Mouse (Mus musculus) CH12F3 (cell line): Measurements from ENCODE around the gene Sdccag8.

Source experiments
- in situ Hi-C: fragments of 300-500 bp; cut with MboI; formaldehyde crosslinking; loops from 2 replicates; pipeline ENCODE4 v1.14.3; 2020; ENCODE audit warnings: low sequenced_read_pairs

Gene Sdccag8

DNA sequence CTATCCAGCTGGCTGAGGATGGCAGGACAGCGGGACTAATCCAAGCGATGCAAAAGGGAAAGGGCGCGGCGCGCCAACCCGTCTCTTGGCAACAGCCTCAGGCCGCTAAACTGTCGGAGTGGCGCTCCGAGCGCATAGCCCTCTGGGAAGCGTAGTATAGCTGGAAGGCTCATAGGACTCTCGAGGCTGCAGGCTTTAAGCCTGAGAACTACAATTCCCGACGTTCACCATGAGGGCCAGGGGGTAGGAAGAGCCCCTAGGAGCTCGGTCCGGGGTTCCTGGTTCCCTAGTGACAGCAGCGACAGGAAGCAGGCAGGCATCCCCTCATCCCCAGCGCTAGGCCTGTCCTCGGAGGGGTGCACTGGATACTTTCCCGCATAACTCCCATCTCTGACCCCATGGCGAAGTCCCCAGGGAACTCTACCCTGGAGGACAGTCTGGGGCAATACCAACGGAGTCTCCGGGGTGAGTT is at the start of gene Sdccag8:
TSS of gene Sdccag8 (plus strand) at position 70 of the 472 bp plus-strand sequence.
- in situ Hi-C loops: no loop called here

DNA sequence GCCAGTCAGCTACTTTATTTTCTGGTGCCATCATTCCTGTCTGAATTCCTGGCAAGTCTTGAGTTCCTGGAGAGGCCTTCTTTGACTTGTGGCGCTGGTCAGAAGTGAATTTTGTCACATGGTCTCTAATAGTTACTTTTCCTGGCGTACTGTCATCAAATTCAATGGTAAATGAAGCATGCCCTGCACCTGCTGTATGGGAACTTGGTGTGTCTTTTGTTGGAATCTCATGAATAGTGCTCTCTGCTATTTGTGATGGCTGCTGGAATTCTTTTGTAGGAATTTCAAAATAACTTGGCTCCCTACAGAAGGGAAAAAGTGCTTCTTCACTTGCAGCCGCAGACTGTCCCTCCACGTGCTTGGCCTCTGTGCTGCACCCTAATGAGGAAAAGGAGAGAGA is 39.9 kb upstream of the Sdccag8 start:
- in situ Hi-C loops: no loop called here

GRCm38 (mm10) chr1:176789326-176789725 is 25.1 kb upstream of the Sdccag8 start:
- in situ Hi-C loops: no loop called here

DNA sequence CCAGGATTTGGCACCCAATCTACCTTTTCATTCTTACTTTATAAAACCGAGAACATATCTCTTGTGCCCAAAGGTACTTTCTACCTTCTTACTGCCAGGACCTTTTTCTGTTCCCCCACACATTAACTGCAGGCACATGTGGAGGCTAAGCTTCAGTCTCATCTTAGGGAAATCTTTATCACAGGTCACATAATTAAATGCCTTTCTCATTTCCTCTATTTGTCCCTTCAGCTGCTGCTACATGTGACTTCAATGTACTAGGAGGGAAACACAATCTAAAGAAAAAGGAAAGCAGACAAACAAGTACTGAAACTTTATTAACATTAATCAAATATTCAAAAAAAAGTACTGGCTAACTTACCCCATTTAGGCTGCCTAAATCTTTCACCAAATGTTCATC is 22.3 kb upstream of the Sdccag8 start:
- in situ Hi-C loops: no loop called here

GRCm38 (mm10) chr1:176798673-176799072 is 15.8 kb upstream of the Sdccag8 start:
- in situ Hi-C loops: no loop called here

- in situ Hi-C loops: no loop called here
These were observed 13.6 kb upstream of the Sdccag8 start for GRCm38 (mm10) chr1:176800728-176801365.

DNA sequence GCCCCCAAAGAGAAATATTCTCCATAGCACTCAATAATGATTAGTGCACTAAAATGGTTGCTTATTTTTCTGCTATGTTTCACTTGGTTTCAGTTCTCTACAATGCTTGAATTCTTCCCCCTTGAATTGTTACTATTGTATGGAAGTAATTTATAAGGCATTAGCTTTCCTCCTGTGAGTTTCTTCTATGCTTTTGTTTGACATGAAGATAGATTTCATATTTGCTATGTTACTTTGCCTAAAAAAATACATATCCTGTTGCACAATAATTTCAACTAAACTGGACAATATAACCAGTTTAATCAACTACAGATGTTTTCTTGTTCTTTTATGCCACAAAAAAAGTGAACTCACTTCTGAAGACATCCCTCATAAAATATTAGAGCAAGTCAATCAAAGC is 4.3 kb upstream of the Sdccag8 start:
- in situ Hi-C loops: no loop called here

- in situ Hi-C loops: no loop called here
These were observed 2.6 kb upstream of the Sdccag8 start for GRCm38 (mm10) chr1:176811892-176812291.

DNA sequence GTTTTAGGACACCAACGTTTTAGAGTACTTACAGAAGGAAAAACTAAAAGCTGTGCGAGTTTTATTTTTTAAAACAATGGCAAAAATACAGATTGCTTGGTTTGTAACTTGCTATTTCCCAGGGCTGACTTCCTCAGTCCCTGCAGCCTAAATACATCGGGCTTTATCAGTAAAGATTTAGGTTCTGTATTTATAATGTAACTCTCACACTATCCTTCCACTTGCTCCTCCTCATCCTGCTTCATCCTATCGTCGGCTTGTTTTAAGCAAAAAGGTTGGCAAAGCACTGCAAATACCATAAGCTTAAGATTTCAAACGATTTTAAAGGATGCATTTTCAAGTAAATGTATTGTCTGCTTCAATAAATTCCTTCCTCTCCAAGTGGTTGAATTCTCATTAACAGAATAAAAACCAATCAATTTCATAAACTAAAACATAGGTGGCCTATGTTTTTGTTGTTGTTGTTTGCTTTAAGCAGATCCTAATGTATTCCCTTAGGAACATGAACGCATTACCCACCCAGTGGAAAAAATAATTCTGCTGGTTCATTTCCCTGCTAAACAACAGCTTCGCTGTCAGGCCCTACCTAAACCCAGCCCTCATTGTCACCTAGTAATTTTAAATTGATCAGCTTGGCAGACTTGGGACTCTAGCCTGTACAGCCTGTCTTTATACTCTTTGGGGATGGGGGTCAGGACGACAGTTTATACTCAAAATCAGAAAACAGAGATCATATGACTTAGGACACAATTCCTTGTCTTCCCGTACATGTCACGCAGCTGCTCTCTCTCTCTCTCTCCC is 1.8 kb upstream of the Sdccag8 start:
- in situ Hi-C loops: no loop called here

DNA sequence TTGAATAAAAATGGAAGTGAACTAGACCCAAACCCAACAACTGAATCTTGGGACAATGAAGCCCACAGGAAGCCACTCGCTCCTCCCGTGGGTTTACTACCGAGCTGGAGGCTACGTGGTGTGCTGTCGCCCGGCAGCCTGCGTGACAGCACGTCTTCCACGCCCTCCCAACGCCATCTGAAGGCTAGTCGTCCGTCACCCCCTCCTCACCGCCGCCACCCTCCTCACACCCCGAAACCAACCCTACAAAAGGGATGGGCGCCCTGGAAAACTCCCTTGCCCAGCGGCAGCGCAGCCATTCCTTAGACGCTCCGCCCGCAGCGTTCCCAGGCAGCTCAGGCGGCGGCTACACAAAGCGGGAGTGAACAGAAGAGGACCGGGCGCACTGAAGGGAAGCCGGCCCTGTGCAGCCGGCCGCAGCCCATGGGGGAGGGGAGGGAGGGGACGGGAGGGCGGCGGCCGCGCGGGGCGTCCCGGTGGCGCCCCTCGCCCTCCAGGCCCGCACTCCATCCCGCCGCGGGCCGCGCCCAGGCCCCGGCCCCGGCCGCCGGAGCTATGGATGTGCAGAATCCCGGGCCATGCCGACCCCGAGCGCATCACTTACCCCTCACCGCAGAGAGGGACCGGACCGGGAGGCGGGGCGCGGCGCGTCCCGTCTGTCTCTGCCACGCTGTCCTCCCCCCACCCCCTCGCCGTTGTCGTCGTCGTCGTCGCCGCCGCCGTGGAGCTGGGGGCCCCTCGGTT is 996 bp upstream of the Sdccag8 start:
- in situ Hi-C loops: no loop called here

DNA sequence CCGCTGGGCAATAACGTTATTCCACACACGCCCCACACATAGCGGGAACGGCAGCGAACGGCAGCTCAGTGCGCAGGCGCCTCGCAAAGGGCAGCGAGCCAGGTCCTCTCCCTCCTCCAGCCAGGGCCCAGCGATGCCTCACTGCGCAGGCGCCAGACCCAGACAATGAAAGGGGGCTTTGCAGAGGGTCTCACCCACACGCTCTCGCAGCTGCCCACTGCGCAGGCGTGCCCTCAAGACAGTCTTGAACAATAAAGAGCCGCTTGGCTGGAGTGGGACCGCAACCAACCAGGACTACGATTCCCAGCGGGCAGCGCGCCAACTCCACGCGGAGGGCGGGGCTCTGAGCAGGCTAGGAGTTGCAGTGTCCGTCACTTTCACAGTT is 432 bp upstream of the Sdccag8 start, which contains the start of gene Cep170:
TSS of gene Cep170 (minus strand) at position 32 of the 385 bp plus-strand sequence.
- in situ Hi-C loops: no loop called here

GRCm38 (mm10) chr1:176816728-176817127 is 2.3 kb downstream of the Sdccag8 start:
- in situ Hi-C loops: no loop called here

DNA sequence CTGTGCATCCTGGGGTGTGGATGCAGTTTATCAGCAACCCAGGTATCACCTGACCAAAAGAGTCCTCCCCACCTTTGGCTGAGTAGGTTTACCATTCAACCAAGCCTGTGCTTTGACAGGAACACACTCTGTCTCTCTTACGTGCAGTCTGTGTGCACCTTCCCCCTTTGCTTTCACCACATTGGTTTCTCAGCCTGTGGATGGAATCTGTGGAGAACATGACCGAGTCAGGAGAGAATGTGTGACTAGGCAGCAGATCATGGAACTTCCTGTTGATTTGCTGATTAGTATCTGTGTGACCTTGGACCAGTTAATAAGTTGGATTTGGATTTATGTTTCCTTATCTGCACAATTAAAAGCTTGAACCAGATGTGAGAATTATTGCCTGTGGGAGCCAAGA is 3.7 kb downstream of the Sdccag8 start:
- in situ Hi-C loops: no loop called here

- in situ Hi-C loops: no loop called here
These were observed 4.3 kb downstream of the Sdccag8 start for GRCm38 (mm10) chr1:176818763-176819162.

GRCm38 (mm10) chr1:176821929-176822328 is 7.5 kb downstream of the Sdccag8 start:
- in situ Hi-C loops: no loop called here

DNA sequence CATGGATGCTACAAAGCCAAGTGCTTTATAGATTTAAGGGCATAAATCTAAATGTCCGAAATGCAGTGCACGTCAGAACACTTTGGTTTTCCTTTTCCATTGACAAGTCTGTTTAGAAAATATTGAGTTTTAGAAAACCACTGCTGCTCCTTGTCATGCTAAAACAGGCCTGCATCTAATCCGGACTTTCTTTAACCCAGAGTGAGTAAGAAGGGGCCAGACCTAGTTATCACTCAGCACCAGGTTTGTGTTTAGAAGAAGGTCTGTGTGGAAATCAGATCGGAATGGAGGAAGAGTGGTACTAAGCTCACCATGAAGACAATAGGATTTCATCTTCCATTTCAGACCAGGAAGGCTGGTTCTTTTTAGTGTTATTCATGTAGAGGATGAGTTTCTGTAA is 8.5 kb downstream of the Sdccag8 start:
- in situ Hi-C loops: no loop called here

DNA sequence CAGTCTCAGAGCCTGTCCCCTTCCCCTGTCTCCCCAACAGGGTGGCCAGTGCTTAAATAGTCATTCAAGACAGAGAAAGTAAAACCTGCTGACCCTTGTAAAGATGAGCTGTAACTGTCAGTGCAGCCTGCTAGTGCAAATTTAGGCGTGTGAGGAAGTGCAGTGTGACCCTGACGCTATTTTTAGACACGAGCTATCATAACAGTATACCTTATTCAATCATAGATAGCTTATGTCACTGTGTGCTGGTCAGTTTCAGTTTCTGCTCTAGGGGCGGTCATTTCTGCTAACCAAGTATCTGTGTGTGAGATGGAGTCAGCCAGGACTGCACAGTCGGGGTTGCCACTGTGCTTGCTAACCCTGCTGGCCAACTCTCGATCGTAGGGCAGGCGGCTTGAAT is 9.4 kb downstream of the Sdccag8 start:
- in situ Hi-C loops: no loop called here

DNA sequence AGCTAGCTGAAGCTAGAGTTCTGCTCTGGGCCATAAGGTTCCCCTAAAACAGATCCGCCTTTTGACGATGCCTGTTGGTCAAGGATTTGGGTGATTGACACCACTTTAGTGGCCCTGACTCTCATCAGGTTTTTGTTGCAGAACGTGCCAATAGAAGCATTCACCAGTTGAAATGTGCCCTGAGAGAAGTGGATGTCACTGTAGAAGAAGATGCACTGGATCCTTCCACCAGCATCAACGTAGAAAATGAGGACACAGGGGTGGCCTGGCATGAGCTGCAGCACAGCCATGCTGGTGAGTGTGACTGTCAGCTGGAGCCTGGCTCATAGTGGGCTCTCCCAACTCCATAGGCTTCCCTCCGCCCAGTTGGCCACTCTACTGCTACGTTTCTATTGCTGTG is 10.2 kb downstream of the Sdccag8 start:
- in situ Hi-C loops: no loop called here

DNA sequence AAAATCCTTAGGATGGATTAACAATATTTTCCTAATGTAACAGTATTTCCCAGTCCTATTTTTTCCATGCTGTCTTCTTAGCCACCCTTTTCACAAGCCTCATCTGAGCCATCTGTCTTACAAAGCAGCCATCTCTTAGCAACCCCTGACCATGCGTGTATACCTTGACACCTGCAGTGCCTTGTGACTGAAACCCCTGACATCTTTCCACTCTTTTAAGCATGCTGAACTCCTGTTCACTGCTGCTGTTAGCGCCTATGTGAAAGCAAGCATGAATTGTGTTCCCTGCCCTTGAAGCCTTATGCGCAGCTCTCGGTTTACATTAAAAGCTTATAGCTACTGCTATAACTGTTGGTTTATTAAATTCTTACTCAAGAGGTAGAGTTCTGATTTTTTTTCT is 10.6 kb downstream of the Sdccag8 start:
- in situ Hi-C loops: no loop called here

- in situ Hi-C loops: no loop called here
These were observed 11.7 kb downstream of the Sdccag8 start for GRCm38 (mm10) chr1:176826186-176826585.

DNA sequence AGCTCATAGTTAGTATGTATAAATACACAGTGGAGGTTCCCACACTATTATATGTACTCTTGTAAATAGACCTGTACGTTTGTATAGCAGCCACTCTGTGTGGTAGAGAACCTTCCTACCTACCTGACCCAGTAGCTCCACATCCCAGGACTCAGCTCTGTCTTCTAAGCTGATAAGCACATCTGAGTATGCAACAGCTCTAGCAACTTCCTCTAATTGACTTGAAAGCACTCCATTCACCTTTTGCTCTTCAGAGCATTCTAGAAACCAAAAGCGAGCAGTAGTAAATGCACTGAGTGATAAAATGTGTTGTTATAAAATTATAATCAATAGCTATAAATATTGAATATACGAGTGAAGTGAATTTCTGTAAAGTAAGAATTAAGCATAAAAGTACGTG is 12.5 kb downstream of the Sdccag8 start:
- in situ Hi-C loops: no loop called here

DNA sequence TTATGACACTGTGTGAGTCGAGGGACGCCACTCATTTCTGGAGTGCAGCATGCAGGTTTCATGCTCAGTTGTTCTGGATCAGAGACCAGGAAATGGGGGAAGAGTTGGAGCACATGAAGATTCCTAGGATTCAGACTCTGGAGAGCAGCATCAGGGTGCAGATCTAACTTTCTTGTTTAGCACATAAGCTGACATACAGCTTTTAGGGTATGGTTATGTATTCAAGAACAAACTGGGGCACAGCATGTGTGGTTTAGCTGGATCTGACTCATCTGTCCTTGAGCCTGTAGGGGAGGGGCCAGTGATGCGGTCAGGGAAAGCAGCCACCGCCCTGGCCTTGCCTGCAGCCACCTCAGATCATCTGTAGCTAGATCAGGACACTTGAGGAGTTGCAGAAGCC is 12.9 kb downstream of the Sdccag8 start:
- in situ Hi-C loops: no loop called here
